Mouse (Mus musculus): Measurements from ENCODE around the gene Gemin7.

GRCm38 (mm10) chr7:19561765-19562642, 15.4 kb downstream of the Gemin7 start:
- TF ChIP-seq CTCF (conservative IDR thresholded peaks at IDR 0.05 in 1 of 2, IDR thresholded peaks at IDR 0.05 in 1 of 2; ENCODE audit: low read depth in 2 of 2, low read length in 2 of 2) (no peak), JUND (conservative IDR thresholded peaks at IDR 0.05; ENCODE audit: low read depth, low read length) (no peak)

All from CH12.LX (cell line).